Mouse (Mus musculus) C2C12 (cell line): ENCODE results near the gene Zfp827. TPM values are rescaled to one million over a fixed set of nuclear protein-coding genes. Genes with fewer than 3 reads are reported as not detected.

Experiments
- H3K27me3 ChIP-seq: one replicate; pipeline ENCODE4 v1.6.1; 2011; ENCODE audit not compliant: control insufficient read depth, insufficient read depth, insufficient read length
- H3K36me3 ChIP-seq: one replicate; pipeline ENCODE4 v1.6.1; 2011; ENCODE audit not compliant: control insufficient read depth, insufficient read depth
- H3K4me3 ChIP-seq: one replicate; pipeline ENCODE4 v1.5.1; 2011; ENCODE audit warnings: mild to moderate bottlenecking, control low read depth; ENCODE audit not compliant: poor library complexity, insufficient read depth, severe bottlenecking
- H3K79me2 ChIP-seq: one replicate; pipeline ENCODE4 v1.6.1; 2011; ENCODE audit not compliant: control insufficient read depth, insufficient read depth
- H3K79me3 ChIP-seq: one replicate; pipeline ENCODE4 v1.6.1; 2011; ENCODE audit warnings: low read depth, control low read depth
- H3ac ChIP-seq: one replicate; pipeline ENCODE3; 2011; ENCODE audit warnings: low read depth; ENCODE audit not compliant: control insufficient read depth, insufficient read length
- CEBPB ChIP-seq: IDR thresholded peaks from one replicate; pipeline ENCODE4 v1.6.1; 2011; ENCODE audit warnings: low read depth, mild to moderate bottlenecking, control low read depth, moderate library complexity
- CTCF ChIP-seq: IDR thresholded peaks from one replicate; pipeline ENCODE4 v1.5.1; 2011; ENCODE audit not compliant: control insufficient read depth, insufficient read depth, insufficient read length
- FOSL1 ChIP-seq: IDR thresholded peaks from one replicate; pipeline ENCODE4 v1.8.0; 2011; ENCODE audit warnings: mild to moderate bottlenecking, low read length; ENCODE audit not compliant: poor library complexity, insufficient read depth, severe bottlenecking
- MAX ChIP-seq: IDR thresholded peaks from one replicate; pipeline ENCODE4 v1.6.1; 2011; ENCODE audit warnings: mild to moderate bottlenecking, control low read depth
- MYOD1 ChIP-seq: IDR thresholded peaks from one replicate; pipeline ENCODE4 v1.6.1; 2011; ENCODE audit warnings: low read depth; ENCODE audit not compliant: control insufficient read depth, insufficient read length
- MYOG ChIP-seq: IDR thresholded peaks from one replicate; pipeline ENCODE4 v1.6.1; 2011; ENCODE audit not compliant: control insufficient read depth, insufficient read length; ENCODE audit errors: extremely low read depth
- USF1 ChIP-seq: IDR thresholded peaks from one replicate; pipeline ENCODE4 v1.6.1; 2011; ENCODE audit warnings: low read depth, mild to moderate bottlenecking, control low read depth, moderate library complexity
- polyA plus RNA-seq: library from polyadenylated mRNA; unstranded; fragments of >200 nt; fragmentation: generic; extraction: Trizol; gene quantifications from one replicate; pipeline ENCODE4 v1.2.1, GENCODE M21; 2012; ENCODE audit warnings: missing spikeins

Gene Zfp827
- polyA plus RNA-seq, 1 experiment: 7.6 TPM

DNA sequence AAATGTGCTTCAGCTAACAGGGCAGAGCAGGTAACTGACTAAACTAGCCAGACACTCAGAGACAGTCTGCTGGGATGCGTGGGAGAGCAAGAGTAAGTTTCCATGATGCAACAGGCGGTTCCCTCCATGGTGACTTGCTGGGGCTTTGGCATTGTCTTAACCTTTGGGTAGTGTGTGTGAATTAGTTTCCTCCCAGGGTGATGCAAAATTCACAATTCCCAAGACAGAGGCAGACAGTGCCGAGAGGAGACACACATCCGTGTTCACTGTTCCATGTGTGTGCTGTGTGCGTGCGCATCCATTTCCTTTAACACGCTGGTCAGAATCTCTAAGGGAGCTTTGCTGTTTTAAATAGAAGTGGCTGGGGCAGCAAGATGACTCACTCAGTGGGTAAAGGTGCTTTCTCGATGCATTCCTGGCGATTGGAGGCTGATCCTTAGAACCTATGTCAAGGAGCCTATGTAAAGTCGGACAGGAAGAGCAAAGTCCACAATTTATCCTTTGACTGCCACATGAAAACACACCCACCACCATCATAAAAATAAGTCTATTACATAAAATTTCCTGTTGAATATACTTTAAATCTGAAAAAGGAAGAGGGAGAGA is 127.4 kb downstream of the Zfp827 start:
- no peak overlapping the region for H3K4me3 ChIP-seq
- H3K79me2 ChIP-seq: no peaks in the 10 kb centered on the region
- TF ChIP-seq CTCF (no peak), USF1 (no peak), FOSL1 (no peak), CEBPB (no peak), MYOG (no peak), MAX (no peak), MYOD1 (no peak)
- H3K36me3 ChIP-seq: peaks cover 21% of the 10 kb centered on the region
- no peaks in the 10 kb centered on the region for H3K27me3 ChIP-seq
- H3K79me3 ChIP-seq: no peaks in the 10 kb centered on the region
- H3ac ChIP-seq: no peak overlapping the region

DNA sequence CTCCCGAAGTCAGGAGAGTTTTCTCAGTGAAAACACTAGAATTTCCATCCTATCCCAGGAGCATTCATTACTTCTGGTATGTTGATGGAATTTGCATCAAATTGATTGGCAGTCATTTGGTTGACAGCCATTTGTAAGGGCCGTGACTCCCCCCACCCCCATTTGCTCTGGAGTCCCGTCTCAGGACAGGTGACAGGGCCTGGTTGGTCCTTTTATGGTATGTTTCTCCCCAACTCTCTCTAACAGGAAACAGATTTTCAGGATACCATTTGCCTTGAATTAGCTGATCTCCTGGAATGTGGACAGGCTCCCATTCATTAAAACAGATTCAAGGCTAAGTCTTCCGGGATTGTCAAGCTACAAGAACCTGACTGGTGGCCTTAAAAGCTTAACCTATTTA is 129.1 kb downstream of the Zfp827 start:
- Histone ChIP-seq H3K4me3 (no peak overlapping the region), H3K79me3 (no peaks in the 10 kb centered on the region), H3K79me2 (no peaks in the 10 kb centered on the region), H3K36me3 (peaks cover 16% of the 10 kb centered on the region), H3ac (no peak overlapping the region), H3K27me3 (no peaks in the 10 kb centered on the region)
- TF ChIP-seq MYOD1 (no peak), CEBPB (no peak), MAX (no peak), USF1 (no peak), MYOG (no peak), CTCF (no peak), FOSL1 (no peak)

DNA sequence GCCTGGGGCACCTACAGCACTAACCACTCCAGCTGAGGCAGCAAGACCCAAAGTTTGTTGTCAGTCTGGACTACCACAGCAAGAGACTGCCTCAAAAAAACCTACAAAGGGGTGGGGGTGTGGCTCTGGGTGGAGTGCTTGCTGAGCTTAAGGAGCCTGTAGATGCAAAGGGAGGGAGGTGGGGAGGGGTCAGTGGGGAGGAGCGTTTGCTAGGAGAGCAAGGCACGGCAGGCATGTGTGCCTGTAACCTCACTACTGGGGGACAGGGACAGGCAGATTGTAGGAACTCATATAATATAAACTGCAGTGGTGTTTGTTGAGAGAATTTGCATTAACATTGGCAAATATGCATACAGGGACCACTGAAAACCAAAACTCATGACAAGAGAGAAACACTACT is 130.1 kb downstream of the Zfp827 start:
- Histone ChIP-seq H3ac (no peak overlapping the region), H3K79me3 (no peaks in the 10 kb centered on the region), H3K27me3 (no peaks in the 10 kb centered on the region), H3K4me3 (no peak overlapping the region), H3K79me2 (no peaks in the 10 kb centered on the region), H3K36me3 (peaks cover 16% of the 10 kb centered on the region)
- TF ChIP-seq CEBPB (no peak), USF1 (no peak), MAX (no peak)

DNA sequence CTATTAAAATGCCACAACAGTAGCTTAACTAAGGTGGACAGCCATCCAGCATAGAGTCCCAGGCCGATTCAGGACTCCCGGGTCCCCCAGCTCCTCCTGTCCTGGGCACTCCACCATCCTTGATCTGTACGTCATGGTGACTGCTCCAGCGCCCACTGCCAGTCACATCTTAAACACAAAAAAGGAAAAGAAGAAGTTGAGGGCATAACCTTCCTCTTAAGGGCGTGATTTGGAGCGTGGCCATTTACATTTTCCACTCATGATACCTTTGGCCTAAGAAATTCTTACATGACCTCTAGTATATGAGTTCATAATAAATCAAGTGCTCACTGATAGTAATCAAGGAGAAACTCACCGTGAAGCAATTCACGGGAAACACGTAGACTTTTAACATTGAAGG is 131.2 kb downstream of the Zfp827 start:
- no peak overlapping the region for H3ac ChIP-seq
- H3K79me3 ChIP-seq: no peaks in the 10 kb centered on the region
- H3K79me2 ChIP-seq: no peaks in the 10 kb centered on the region
- H3K27me3 ChIP-seq: no peaks in the 10 kb centered on the region
- H3K36me3 ChIP-seq: peaks cover 16% of the 10 kb centered on the region
- TF ChIP-seq CEBPB: no peak
- no peak for TF ChIP-seq MAX
- no peak for TF ChIP-seq MYOG
- TF ChIP-seq CTCF: no peak
- no peak for TF ChIP-seq MYOD1
- no peak for TF ChIP-seq FOSL1
- TF ChIP-seq USF1: no peak
- H3K4me3 ChIP-seq: no peak overlapping the region

GRCm38 (mm10) chr8:79160302-79160701 is 132.1 kb downstream of the Zfp827 start:
- no peaks in the 10 kb centered on the region for H3K79me2 ChIP-seq

More at GRCm38 (mm10) chr8:79160302-79160701, 132.1 kb downstream of the Zfp827 start:
- H3K27me3 ChIP-seq: no peaks in the 10 kb centered on the region
- no peaks in the 10 kb centered on the region for H3K79me3 ChIP-seq
- TF ChIP-seq FOSL1: no peak
- TF ChIP-seq MYOG: no peak
- no peak for TF ChIP-seq USF1
- no peak for TF ChIP-seq CEBPB
- TF ChIP-seq MYOD1: no peak
- TF ChIP-seq CTCF: no peak
- TF ChIP-seq MAX: no peak
- peaks cover 12% of the 10 kb centered on the region for H3K36me3 ChIP-seq
- H3ac ChIP-seq: no peak overlapping the region
- H3K4me3 ChIP-seq: no peak overlapping the region
